Mouse (Mus musculus): ENCODE measurements at regions not wholly inside any gene's neighbourhood (a gene's known extent, or its start where the extent isn't known, plus 50 kb on each side); places are given as distances from the start of the nearest gene placed in this dataset.
A peak's percentile ranks its signal among the peaks of the same experiment; 100 is the strongest.

DNA sequence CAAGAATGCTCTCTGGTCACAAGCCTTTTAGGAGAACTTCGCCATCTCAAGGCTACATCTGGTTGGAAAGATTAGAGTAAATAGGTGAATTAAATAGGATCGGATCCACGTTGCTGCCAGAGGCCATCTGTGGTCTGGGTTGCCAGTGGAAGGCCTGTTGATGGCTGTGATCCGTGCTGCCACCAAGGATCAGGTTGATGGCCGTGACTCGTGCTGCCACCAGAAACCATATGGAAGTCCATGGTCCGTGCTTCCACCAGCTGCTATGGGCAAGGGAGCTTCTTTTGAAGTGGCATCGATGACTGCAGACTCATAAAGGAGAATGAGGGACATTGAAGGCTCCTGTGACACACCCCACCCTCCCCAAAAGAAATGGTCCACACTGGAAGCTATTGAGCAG is 79.6 kb downstream of the Atp1a1 start:
- WGBS = 87% methylated on average over 8 of the region's 8 CpGs
- H3K4me3 ChIP-seq = no peak overlapping the region
- H3K9ac ChIP-seq = no peak overlapping the region
- peaks cover 55% of the 10 kb centered on the region for H3K4me1 ChIP-seq (replicated peaks)
- H3K27me3 ChIP-seq = no peaks in the 10 kb centered on the region
- H3K4me2 ChIP-seq = no peak overlapping the region
- no peaks in the 10 kb centered on the region for H3K9me3 ChIP-seq
- no peaks in the 10 kb centered on the region for H3K36me3 ChIP-seq
- ATAC-seq (ENCODE audit: low FRiP score) = no peak
- H3K27ac ChIP-seq = no peak overlapping the region

DNA sequence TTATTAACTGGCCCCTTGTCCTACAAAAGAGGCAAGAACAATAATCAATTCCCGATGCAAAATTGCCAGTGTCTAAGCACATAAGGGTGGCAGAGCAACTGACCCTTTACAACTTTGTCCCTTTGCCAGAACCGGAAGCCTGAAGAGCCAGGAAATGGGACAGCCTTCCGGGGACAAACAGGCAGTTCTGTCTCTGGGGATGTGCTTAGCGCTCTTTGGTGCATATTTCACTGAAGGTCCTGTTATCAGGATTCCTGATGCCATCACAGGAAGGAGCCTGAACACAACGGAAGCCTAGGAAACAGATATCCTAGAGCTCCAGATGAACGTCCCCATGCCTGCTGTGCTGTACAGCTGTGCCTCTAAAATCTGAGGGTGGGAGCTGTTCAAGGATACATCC is 80.0 kb downstream of the Atp1a1 start:
- no peak overlapping the region for H3K9ac ChIP-seq
- H3K9me3 ChIP-seq = no peaks in the 10 kb centered on the region
- no peak for ATAC-seq (ENCODE audit: low FRiP score)
- H3K27me3 ChIP-seq = no peaks in the 10 kb centered on the region
- no peaks in the 10 kb centered on the region for H3K36me3 ChIP-seq
- no peak overlapping the region for H3K27ac ChIP-seq
- no peak overlapping the region for H3K4me3 ChIP-seq
- H3K4me1 ChIP-seq (replicated peaks) = peaks cover 52% of the 10 kb centered on the region
- 66% methylated on average over 6 of the region's 6 CpGs for WGBS
- H3K4me2 ChIP-seq = no peak overlapping the region

DNA sequence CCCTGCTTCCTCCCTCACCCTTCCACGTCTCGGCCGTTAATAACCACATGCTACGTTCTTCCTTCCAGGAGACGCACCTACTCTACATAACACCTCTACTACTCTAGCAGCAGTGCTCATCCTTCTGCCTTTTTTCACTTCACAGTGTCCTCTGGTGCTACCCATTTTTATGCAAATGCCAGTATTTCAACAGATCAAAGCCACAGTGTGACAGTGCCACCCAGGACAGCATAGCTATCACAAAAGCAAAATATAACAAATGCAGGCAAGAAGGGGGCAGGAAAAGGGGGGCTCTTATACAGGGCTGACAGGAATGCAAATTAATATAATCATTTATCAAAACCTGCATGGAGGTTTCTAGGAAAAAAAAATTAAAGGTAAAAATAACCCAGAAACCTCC is 81.2 kb downstream of the Atp1a1 start:
- H3K4me1 ChIP-seq (replicated peaks) = peaks cover 52% of the 10 kb centered on the region
- no peak overlapping the region for H3K4me3 ChIP-seq
- no peak overlapping the region for H3K4me2 ChIP-seq
- no peaks in the 10 kb centered on the region for H3K27me3 ChIP-seq
- ATAC-seq (ENCODE audit: low FRiP score) = no peak
- no peak overlapping the region for H3K9ac ChIP-seq
- 43% methylated on average over 5 of the region's 5 CpGs for WGBS
- peak overlapping the region; percentile 56 for H3K27ac ChIP-seq
- H3K9me3 ChIP-seq = no peaks in the 10 kb centered on the region
- H3K36me3 ChIP-seq = no peaks in the 10 kb centered on the region

DNA sequence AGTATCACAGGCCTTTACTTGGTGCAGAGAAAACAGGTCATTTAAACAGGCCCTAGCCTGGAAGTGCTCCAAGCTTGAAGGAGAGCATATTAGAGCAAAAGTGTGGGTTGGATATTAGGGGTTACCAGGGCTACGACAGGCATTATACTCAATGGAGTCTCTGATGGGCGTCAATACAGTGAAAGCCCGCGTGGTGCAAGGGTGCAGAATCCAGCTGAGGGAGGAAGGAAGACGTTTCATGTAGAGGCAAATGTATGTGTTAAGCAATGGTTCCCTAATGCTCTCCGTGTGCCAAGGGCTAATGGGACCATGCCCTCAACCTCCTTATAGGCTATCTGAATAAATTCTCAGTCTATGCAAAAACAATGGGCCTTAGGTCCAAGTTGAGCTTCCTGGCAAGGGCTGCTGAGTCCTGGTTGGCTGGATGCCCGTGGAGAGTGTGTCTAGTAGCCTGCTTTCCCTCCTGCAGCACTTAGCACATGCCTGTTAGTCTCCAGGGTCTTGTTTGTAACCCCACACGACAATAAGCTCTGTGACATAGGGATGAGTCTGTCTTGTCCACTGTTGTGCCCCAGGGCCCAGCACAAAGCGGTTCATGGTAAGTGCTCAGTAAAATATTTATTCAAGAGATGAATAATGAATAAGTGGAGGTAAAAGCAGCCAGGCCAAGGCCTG is 82.1 kb downstream of the Atp1a1 start:
- no peaks in the 10 kb centered on the region for H3K9me3 ChIP-seq
- no peak overlapping the region for H3K9ac ChIP-seq
- H3K36me3 ChIP-seq = no peaks in the 10 kb centered on the region
- no peaks in the 10 kb centered on the region for H3K27me3 ChIP-seq
- no peak overlapping the region for H3K4me3 ChIP-seq
- peaks cover 49% of the 10 kb centered on the region for H3K4me1 ChIP-seq (replicated peaks)
- no peak overlapping the region for H3K4me2 ChIP-seq
- 44% methylated on average over 9 of the region's 9 CpGs for WGBS
- peak; percentile 70 for ATAC-seq (ENCODE audit: low FRiP score)
- H3K27ac ChIP-seq = peak overlapping the region; percentile 70

DNA sequence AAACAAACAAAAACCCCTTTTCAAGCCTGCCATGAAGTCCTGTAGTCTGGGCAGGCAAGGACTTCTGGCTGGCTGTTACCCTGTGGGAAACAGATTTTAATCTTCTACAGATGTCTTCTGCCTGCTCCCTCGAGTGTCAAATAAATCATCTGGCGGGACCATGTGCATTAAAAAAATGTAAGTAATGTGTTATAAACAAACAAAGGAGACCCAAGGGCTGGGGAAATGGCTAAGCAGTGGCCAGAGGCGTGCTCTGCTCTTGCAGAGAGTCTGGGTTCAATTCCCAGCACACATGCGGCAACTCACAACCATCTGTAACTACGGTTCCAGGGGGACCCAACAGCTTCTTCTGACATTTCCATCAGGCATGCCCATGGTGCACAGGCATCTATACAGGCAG is 83.3 kb downstream of the Atp1a1 start:
- Histone ChIP-seq H3K9ac (no peak overlapping the region), H3K9me3 (no peaks in the 10 kb centered on the region), H3K4me2 (no peak overlapping the region), H3K27ac (no peak overlapping the region), H3K36me3 (no peaks in the 10 kb centered on the region), H3K27me3 (no peaks in the 10 kb centered on the region), H3K4me3 (no peak overlapping the region), H3K4me1 (replicated peaks) (peaks cover 61% of the 10 kb centered on the region)
- WGBS = 68% methylated on average over 5 of the region's 5 CpGs
- ATAC-seq (ENCODE audit: low FRiP score) = no peak

DNA sequence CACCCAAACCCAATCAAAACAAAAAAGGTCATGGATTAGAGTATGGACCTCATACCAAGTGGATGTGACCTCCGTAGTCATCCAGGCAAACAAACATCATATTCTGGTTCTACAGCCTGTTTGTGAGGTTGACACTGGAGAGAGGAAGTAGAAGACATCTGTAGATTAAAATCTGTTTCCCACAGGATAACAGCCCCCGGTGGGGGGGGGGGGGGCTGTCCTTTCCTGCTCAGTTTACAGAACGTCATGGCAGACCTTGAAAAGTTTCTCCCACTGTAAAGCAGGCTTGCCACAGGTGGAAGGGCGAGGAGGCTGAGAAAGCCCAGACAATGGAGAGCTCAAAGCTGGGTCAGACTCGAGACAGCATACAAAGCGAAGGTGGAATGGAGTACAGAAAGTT is 84.4 kb downstream of the Atp1a1 start:
- Histone ChIP-seq H3K4me2 (no peak overlapping the region), H3K4me1 (replicated peaks) (peaks cover 61% of the 10 kb centered on the region), H3K36me3 (no peaks in the 10 kb centered on the region), H3K27ac (no peak overlapping the region), H3K9me3 (no peaks in the 10 kb centered on the region), H3K4me3 (no peak overlapping the region), H3K27me3 (no peaks in the 10 kb centered on the region), H3K9ac (no peak overlapping the region)
- 77% methylated on average over 6 of the region's 6 CpGs for WGBS
- ATAC-seq (ENCODE audit: low FRiP score) = no peak

DNA sequence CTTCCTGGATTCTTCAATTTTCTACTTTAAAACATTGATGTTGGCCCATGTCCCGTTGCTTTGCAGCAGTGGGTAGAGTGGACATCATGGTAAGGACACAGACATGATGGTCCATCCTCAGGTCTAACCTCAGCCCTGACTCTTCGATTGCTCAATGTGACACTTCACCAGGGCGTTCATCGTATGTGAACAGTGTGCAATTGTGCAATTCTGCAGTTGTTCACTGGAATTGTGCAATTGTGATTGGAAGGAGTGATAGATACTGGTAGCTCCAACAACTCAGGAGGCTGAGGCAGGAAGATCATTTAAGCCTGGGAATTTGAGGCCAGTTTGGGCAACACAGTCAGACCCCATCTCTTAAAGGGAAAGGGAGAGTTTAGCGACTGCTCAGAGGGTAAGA is 84.9 kb downstream of the Atp1a1 start:
- H3K4me1 ChIP-seq (replicated peaks) = peaks cover 58% of the 10 kb centered on the region
- H3K27me3 ChIP-seq = no peaks in the 10 kb centered on the region
- WGBS = 95% methylated on average over 5 of the region's 5 CpGs
- no peak for ATAC-seq (ENCODE audit: low FRiP score)
- H3K4me2 ChIP-seq = no peak overlapping the region
- no peak overlapping the region for H3K27ac ChIP-seq
- H3K36me3 ChIP-seq = no peaks in the 10 kb centered on the region
- H3K4me3 ChIP-seq = no peak overlapping the region
- H3K9ac ChIP-seq = no peak overlapping the region
- no peaks in the 10 kb centered on the region for H3K9me3 ChIP-seq

DNA sequence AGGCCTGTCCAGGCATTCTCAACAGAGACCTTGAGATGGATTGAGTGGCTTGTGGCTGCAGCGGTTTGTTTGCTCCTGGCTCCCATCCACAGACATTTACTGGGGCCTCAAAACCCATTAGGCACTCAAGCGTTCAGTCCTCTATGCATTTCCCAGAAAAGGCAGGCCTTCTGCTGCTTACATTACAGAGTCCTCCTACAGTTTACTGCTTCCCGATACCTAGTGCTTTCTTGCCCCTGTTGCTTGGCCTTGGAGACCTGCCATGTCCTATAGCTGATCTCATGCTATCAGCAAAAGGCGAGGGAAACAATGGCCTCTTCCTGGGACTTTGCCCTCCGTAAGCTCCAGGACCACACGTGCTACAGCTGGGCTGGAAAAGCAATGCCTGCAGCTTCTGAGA is 85.7 kb downstream of the Atp1a1 start:
- Histone ChIP-seq H3K4me3 (no peak overlapping the region), H3K9me3 (no peaks in the 10 kb centered on the region), H3K4me1 (replicated peaks) (peaks cover 59% of the 10 kb centered on the region), H3K4me2 (no peak overlapping the region), H3K36me3 (no peaks in the 10 kb centered on the region), H3K27me3 (no peaks in the 10 kb centered on the region), H3K27ac (peak overlapping the region; percentile 66), H3K9ac (no peak overlapping the region)
- ATAC-seq (ENCODE audit: low FRiP score) = no peak
- WGBS = 50% methylated on average over 6 of the region's 6 CpGs

DNA sequence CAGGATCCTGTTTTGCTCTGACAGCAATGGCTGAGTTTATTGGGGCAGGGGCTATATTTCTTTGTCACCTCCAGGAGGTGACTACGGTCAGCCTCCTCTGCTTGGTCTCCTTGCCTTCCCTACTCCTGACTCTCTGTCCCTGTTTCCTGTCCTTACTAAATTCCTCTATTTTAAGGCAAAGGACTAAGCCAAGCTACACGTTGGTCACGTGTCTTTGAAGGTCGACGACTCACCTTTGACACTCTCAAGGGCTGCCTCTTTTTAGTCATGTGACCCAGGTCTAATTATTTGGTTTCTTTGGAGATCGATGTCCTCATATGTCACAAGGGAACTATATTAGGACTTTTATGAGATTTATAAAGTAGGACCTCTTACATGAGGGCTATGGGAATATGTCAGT is 86.9 kb downstream of the Atp1a1 start:
- ATAC-seq (ENCODE audit: low FRiP score) = no peak
- Histone ChIP-seq H3K27ac (no peak overlapping the region), H3K4me2 (no peak overlapping the region), H3K4me1 (replicated peaks) (peaks cover 55% of the 10 kb centered on the region), H3K9ac (no peak overlapping the region), H3K9me3 (no peaks in the 10 kb centered on the region), H3K27me3 (no peaks in the 10 kb centered on the region), H3K4me3 (no peak overlapping the region), H3K36me3 (no peaks in the 10 kb centered on the region)
- 87% methylated on average over 6 of the region's 6 CpGs for WGBS

DNA sequence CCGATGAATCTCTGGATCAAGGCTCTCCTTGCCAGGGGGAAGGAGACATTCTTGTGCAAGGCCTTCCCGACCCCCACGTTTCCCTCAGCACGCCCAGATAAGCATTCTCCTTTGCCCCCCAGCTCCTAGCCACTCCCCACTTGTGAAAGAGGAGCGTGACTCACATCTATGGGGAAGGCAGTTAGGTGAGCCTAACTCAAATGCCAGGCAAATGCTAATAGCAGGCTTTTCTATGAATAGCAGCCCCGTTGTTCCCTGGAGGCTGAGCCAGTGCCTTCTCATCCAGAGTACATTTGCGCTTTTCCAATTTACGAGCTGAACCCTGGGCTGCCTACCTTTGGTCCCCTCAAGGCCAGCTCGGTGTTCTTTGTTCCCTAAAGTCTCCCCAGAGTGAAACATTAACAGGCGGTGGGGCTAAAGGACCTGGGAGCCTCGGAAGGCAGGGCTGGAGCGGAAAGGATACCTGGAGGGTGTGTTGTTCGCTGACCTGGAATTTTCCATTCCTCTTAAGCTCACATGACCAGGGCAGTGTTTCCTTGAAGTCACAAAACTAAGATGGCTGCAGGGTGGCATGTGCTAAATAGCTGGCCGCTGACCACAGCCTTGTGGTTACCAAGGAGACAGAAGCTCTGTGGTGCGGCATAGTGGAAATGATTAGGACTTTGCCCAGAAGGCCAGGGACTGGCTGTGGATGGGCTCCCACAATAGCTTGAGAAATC is 87.5 kb downstream of the Atp1a1 start:
- H3K4me3 ChIP-seq = no peak overlapping the region
- peak; percentile 38; the same call in 1 of the 2 replicates for ATAC-seq (ENCODE audit: low FRiP score)
- H3K27ac ChIP-seq = peak overlapping the region; percentile 58; the same call in 1 of the 2 replicates
- no peaks in the 10 kb centered on the region for H3K36me3 ChIP-seq
- H3K4me1 ChIP-seq (replicated peaks) = peaks cover 49% of the 10 kb centered on the region
- H3K4me2 ChIP-seq = no peak overlapping the region
- no peaks in the 10 kb centered on the region for H3K27me3 ChIP-seq
- H3K9ac ChIP-seq = no peak overlapping the region
- 46% methylated on average over 15 of the region's 15 CpGs for WGBS
- H3K9me3 ChIP-seq = no peaks in the 10 kb centered on the region

DNA sequence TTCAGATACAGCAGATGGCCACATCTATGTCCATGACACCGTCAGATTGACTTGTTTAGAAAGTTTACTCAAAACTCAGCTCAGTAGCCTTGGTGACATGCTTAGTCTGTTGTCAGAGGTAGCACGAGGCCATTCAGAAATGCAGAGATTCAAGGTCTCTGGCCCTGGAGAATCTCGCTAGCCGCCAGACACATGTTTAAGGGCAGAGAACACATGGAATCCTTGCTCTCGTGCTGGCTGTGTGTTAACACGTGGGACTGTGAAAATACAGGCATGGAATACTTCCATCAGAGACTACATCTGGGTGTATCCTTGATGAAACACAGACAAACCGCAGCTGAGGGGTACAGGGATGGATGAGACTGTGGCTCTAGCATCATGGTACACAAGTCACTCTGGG is 88.9 kb downstream of the Atp1a1 start:
- H3K4me2 ChIP-seq = no peak overlapping the region
- H3K4me3 ChIP-seq = no peak overlapping the region
- H3K9me3 ChIP-seq = no peaks in the 10 kb centered on the region; the same call in 1 of the 2 replicates
- 94% methylated on average over 7 of the region's 7 CpGs for WGBS
- no peak overlapping the region for H3K27ac ChIP-seq
- no peak for ATAC-seq (ENCODE audit: low FRiP score)
- H3K4me1 ChIP-seq (replicated peaks) = peaks cover 41% of the 10 kb centered on the region
- H3K36me3 ChIP-seq = no peaks in the 10 kb centered on the region
- no peaks in the 10 kb centered on the region for H3K27me3 ChIP-seq
- H3K9ac ChIP-seq = no peak overlapping the region

DNA sequence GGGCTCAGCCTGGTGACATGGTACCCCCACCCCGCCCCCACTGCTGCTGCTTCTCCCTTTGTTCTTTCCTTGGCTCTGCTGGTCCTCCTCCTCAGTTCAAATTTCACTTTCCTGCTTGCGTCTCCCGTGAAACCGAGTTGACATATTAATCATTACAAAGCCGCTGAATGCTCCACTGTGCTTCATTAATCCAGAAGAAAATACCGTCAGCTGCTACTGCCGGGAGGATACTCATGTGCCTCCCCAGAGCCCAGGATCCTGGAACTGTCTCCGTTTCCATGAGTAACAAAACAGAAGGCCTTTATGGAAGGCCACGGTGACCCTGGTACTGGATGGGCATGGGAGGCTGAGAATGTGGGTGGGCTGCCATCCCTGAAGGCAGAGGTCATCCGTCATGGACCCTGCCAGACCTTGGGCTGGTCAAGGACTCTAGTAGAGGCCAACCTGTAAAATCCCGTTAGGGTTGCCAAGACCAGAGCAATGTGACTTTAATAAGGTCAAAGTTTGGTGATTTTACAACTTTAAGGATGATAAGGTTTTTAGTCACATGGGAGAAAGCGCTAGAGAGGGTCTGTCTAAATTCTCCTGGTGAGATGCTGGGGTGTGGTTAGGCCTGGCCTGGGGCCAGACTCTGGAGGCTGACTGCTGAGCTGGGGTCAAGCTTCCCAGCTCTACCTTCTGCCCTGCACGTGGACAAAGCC is 90.7 kb downstream of the Atp1a1 start:
- Histone ChIP-seq H3K27me3 (no peaks in the 10 kb centered on the region), H3K4me3 (no peak overlapping the region), H3K9ac (no peak overlapping the region), H3K4me1 (replicated peaks) (peaks cover 33% of the 10 kb centered on the region), H3K9me3 (no peaks in the 10 kb centered on the region; the same call in 1 of the 2 replicates), H3K27ac (peak overlapping the region; percentile 76), H3K4me2 (no peak overlapping the region), H3K36me3 (no peaks in the 10 kb centered on the region)
- WGBS = 31% methylated on average over 13 of the region's 13 CpGs
- ATAC-seq (ENCODE audit: low FRiP score) = 0 out of 2 replicates have a peak, but pooled peaks have one; percentile 25
